Mouse (Mus musculus) ES-CJ7 (cell line): ENCODE data around the gene Depp1.

Source experiments
- DNase-seq: peaks from one replicate; pipeline ENCODE4 v3.0.0; 2011; ENCODE audit warnings: low read depth, low spot score

Depp1 gene

DNA sequence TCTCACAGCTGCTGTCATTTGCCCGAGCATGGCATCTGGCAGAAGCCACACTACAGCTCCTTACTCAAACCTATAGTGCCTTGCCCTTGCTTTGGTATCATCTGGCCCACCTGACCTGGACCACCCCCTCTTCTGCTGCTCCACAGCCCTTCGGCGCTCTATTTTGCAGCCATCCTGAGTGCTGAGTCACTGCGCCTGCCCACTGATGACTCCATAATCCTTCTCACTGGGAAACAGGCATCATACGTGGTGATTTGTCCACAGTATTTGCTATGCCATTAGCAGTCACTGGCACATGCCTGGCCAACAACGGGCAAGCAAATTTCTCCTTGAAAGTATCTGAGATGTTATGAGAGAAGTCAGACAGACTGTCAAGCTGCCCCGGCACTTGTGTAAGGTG is 598 bp upstream of the Depp1 start:
- no peak for DNase-seq

- DNase-seq = no peak
Measured at GRCm38 (mm10) chr6:116651437-116652118, 1.2 kb downstream of the Depp1 start.

GRCm38 (mm10) chr6:116653191-116653590 is 2.8 kb downstream of the Depp1 start:
- no peak for DNase-seq

GRCm38 (mm10) chr6:116653684-116654454 is 3.5 kb downstream of the Depp1 start:
- DNase-seq = peak; percentile 50

DNA sequence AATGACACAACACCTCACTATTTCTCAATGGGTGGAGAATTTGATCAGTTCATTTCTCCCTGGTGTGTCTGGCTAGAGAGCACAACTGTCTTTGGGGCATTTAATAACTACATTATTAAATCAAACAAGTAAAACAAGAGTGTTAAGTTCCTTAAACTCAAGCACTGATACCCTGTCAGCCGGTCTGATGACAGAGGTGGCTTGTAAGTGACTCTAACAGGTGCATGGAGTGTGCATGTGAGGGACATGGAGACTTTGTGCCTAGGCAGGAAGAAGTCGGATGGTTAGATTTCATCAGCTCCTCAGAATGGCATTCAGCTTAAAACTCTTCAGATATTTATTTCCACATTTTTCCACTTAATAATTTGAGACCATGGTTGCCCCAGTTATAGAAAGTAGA is 13.0 kb downstream of the Depp1 start:
- no peak for DNase-seq

- DNase-seq = no peak
Measured at GRCm38 (mm10) chr6:116664031-116664430, 13.6 kb downstream of the Depp1 start.

- DNase-seq = no peak
Measured at GRCm38 (mm10) chr6:116664830-116665229, 14.4 kb downstream of the Depp1 start.

DNA sequence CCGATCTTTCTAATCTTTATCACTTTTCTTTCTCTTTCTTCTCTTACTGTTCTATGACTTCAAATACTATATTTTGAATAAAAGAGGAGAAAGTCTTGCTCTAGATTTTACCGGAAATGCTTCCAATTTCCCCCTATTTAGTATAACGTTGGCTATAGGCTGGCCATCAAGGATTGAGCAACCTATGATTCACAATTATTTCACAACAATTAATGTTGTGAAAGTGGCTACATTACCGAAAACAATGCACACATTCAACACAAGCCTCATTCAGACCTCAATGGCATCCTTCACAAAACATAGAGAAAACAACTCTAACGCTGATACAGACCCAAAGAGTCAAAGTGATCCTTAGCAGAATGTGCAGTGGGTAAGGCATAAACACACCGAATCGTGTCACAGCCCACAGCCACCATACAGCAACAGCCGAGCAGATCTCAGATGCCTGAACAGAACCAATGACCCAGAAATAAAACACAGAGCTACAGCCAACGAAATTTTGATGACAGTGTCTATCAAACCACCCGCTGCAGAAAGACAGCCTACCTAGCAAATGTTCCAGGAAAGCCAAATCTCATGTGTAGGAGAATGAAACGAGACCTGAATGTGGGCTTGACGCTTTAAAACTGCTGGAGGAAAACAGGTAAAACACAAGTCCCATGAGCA is 15.8 kb downstream of the Depp1 start:
- DNase-seq = no peak

DNA sequence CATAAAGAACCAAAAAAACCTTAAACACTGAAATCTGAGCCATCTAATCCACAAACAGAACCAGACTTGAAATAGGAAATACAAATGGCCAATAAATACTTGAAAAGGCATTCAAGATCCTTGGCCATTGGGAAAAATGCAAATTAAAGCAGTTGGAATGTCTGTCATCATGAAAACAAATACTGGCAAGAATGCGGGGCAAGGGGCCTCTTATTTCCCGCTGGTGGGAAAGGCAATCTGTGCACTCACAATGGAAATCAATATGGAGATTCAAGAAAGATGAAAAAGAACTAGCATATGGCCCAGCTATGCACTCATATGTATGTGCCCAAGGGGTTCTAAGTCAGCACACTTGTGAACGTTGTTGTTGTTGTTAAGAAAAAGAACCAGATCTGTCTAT is 16.5 kb downstream of the Depp1 start:
- DNase-seq = no peak

- no peak for DNase-seq
Measured at GRCm38 (mm10) chr6:116667382-116667781, 17.0 kb downstream of the Depp1 start.

DNA sequence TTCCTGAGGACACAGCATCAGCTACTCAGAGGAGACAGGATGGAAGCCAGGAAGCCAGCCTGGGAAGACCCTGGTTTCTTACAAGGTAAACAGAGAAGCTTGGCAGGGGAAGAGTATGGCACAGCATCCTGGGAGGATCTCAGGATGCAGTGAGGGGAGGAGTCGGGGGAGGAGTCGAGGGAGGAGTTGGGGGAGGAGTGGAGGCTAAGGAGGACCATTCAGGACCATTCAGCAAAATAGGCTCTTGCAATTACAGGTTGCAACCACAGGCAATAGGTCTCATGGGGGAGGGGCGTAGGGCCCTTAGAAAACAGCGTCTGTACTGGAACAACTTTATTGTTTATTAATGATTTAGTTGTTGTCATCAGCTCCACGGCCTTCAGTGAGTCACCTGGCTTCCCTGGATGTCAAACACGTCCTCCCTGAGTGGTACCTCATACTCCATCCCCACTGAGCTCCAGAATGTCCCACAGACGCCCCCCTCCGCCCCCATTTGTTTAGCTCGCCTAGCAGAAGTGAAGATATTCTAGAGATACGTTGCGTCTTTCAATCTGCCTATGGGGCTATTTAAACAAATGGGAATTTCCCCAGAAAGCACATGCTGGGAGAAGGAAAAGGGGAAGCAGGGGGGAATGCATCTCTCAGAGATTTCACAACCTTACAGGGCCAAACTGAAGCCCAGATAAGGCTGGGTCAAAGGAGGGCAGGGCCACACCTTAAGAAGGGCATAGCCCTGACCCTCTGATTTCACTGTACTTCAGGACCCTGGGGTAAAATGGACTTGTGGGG is 18.5 kb downstream of the Depp1 start:
- DNase-seq = peak; percentile 75

GRCm38 (mm10) chr6:116670144-116670543 is 19.7 kb downstream of the Depp1 start:
- DNase-seq = no peak

GRCm38 (mm10) chr6:116671031-116671430 is 20.6 kb downstream of the Depp1 start:
- DNase-seq = peak; percentile 60

DNA sequence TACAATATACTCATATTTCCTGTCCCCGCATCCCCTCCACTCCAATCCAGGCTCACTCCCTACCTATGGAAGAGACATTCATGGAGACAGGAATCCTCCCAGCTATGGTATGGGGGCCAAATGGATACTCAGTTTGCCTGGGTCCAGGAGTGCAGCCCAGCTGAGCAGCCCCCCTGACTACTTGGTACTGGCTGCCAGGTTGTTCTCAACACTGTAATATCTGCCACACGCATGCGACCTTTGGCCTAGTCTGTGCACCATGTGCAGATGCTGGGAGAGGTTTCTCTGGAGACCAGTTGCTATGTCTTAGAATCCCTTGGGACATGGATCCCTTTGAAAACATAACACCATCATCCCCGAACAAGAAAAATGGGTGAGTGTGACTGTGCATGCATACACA is 21.4 kb downstream of the Depp1 start:
- DNase-seq = no peak

DNA sequence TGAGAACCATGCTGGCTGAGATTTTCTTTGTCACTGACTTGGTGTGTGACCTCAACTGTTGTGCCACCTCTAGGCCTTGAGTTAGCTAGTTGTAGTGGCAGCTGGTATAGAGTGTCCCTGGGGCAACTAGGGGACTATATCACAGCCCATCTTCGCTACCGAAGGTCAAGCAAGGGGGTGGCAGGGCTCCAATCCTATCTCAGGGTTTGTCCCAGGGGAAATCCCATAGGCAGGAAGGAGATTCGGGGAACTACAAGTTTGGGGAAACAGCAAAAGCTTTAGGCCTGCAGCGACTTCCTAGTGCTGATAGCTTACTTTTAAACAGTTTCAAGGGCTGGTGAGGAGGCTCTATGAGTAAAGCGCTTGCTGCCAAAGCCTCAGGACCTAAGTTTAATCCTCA is 21.9 kb downstream of the Depp1 start:
- no peak for DNase-seq

DNA sequence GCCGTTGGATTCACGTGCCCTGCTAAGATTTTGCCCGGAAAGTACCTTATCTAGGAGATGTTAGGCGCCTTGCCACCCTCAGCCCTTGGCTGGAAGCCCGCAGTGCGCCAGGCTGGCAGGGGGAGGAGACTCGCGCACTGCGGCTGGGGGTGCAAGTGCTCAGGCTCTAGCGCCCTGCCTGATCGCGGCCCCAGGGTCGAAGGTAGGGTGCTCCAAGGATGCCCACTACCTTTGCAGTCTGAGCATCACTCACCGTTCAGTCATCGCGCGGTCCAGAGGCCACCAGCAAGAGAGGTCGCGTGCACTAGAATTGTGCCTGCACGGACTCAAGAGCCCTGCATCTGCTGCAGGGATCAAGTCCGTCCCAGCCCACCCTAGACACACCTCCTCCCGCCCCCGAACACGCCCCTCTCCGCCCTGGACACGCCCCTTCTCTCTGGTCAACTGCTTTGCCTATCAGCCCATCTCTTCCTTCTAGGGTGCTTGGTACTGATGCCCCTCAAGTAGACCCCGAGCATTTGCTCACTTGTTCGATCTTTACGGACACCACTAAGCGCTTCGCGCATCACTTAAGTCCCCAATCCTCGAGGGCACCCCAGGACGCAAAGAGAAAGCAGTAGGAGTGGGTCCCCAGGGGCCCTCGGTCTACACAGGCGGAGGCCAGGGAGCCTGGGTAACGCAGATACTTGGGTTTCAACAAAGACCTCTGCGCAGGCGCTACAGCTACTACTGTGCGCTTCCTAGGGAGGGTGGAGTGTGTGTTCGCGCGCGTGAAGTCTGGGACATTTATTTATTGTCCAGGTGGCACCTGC is 23.3 kb downstream of the Depp1 start, which contains the start of gene Rassf4:
TSS of gene Rassf4 (minus strand) at position 482 of the 812 bp plus-strand sequence.
- DNase-seq = peak; percentile 84

- peak; percentile 16 for DNase-seq
Measured at GRCm38 (mm10) chr6:116674283-116674886, 24.0 kb downstream of the Depp1 start.

DNA sequence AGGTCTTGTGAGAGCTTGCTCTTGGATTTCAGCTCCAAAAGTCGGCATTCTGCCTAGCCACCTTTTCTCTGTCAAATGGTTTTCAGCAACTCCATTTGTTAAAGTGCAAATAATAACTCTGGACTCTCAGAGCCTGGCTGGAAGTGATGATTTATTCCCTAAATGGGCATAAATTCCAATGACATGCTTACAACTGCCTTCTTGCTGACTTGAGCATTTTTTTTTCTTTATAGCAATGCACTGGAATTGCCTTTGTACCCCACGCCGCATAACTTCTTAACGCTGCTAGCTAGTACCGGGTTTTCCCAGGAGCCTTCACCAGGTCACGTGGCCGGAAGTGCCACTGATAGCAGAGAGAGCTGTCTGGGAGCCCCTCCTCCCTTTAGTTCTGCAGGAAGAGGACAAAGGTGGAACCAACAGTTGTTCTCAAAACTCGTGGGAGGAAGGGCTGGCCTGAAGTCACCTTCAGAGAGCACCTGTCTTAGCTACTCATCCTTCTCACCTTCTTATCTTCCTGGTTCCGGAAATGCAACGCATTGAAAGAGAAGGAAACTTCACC is 26.0 kb downstream of the Depp1 start:
- DNase-seq = peak; percentile 13

GRCm38 (mm10) chr6:116677321-116677720 is 26.9 kb downstream of the Depp1 start:
- no peak for DNase-seq
